Mouse (Mus musculus) embryonic facial prominence, embryonic 10.5 days (tissue): ENCODE results near the gene Rep15. TPM values are rescaled to one million over a fixed set of nuclear protein-coding genes. Genes with fewer than 3 reads are reported as not detected.

Experiments
- DNase-seq: peaks from one replicate; pipeline ENCODE4 v3.0.0-alpha.2; 2017; ENCODE audit warnings: low spot score
- H3K27ac ChIP-seq: fragments of 300-500 bp; sonication (generic); replicated peaks from 2 replicates; pipeline ENCODE4 v1.5.1; 2016; ENCODE audit warnings: mild to moderate bottlenecking
- H3K27me3 ChIP-seq: fragments of 300-500 bp; sonication (generic); replicated peaks from 2 replicates; pipeline ENCODE4 v1.6.1; 2016; ENCODE audit warnings: low read depth, mild to moderate bottlenecking; ENCODE audit not compliant: poor library complexity, severe bottlenecking
- H3K36me3 ChIP-seq: fragments of 300-500 bp; sonication (generic); replicated peaks from 2 replicates; pipeline ENCODE4 v1.6.1; 2016; ENCODE audit warnings: mild to moderate bottlenecking, moderate library complexity
- H3K4me1 ChIP-seq: fragments of 300-500 bp; sonication (generic); 2 replicates; pipeline ENCODE4 v1.6.1; 2016
- H3K4me3 ChIP-seq: fragments of 300-500 bp; sonication (generic); 2 replicates; pipeline ENCODE4 v1.5.1; 2016; ENCODE audit warnings: mild to moderate bottlenecking, moderate library complexity
- H3K9me3 ChIP-seq: fragments of 300-500 bp; sonication (generic); 2 replicates; pipeline ENCODE4 v1.6.1; 2016; ENCODE audit warnings: mild to moderate bottlenecking
- WGBS: fragments of 180-500 bp; shearing (Covaris S2); methylation state at CpG from one replicate; pipeline ENCODE4 v1.1.7; 2016; 5-methylcytosine and 5-hydroxymethylcytosine counted together
- polyA plus RNA-seq: library from polyadenylated mRNA; unstranded; fragments of >200 nt; fragmentation: Nextera tagmentation; extraction: Ambion mirVana; gene quantifications from 2 replicates; pipeline ENCODE4 v1.2.1, GENCODE M21; 2016

The Rep15 gene
- polyA plus RNA-seq, 1 experiment from 2014 or later, result 1.2 TPM

DNA sequence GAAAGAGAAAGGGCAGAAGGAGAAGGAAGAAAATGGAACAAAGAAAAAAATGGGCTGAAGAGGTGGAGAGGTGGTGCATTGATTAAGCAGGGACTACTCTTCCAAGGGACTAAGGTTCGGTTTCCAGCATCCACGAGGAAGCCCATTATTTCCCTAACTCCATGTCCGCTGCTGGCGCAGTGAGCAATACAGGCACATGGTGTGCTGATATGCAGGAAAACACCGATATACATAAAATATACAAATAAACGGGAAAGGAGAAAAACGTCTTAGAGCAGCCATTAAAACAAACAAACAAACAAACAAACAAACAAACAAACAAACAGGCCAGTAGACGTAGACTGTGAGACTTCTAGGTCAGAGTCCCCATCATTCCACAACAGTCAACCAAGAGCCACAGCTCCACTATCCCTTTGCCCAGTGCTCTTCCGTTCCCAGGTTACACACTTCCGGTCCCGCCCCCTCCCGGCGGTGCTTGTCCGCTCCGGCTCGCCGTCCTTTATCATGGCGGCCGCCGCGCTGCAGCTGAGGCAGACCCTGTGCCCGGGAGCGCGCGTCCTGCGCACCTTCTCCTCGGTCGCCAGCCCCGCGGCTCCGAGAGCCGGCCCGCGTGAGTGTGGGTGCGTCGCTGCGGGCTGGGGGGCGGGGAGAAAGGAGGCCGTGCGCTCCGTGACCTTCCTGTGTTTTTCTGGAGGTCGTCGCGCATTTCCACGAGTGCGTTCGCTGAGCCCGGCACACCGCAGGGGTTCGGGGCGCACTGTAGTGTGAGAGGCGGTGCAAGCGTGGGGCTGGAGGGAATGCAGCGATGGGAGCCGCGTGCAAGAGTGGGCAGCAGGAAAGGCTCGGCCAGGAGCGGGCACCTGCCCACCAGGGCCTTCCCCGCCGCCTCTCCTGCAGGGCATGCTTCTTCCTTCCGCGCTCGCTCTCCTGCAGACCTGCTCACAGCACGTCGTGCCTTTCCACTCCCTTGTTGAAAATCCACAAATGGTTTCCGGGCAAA, 10.2 kb downstream of the Rep15 start, which contains the start of gene Mrps35:
Mrps35 (plus strand) TSS at position 474 of the 1,000 bp plus-strand sequence.
- Histone ChIP-seq H3K4me1 (peaks cover 13% of the 10 kb centered on the region), H3K4me3 (peak within 1 kb of the TSS; percentile 88), H3K9me3 (no peaks in the 10 kb centered on the region), H3K27ac (peak within 1 kb of the TSS; percentile 99), H3K27me3 (0 out of 2 replicates have a peak, but pooled peaks cover 4% of the 10 kb centered on the region), H3K36me3 (peaks cover 17% of the 10 kb centered on the region)
- WGBS, result 3% methylated on average over 66 of the region's 66 CpGs
- DNase-seq, result peak; percentile 94

DNA sequence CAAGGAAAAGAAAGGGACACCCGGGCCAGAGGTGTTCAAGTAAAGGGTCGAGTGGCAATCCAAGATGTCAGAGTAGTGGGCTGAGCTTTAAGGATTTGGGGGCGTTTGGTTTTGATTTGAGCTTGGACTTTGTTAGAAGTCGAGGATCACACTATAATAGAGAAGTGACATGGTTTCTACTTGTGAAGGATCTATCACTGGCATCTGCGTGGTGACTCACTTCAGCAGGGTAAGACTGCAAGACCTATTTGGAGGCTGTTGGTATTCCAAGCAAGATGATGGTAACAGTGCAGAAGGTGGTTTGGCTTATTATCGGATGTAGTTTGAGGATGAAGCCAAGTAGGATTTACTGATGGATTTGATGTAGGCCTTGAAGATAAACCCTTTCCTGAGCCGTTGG, 11.2 kb downstream of the Rep15 start:
- DNase-seq, result no peak
- 0 out of 2 replicates have a peak, but pooled peaks cover 4% of the 10 kb centered on the region for H3K27me3 ChIP-seq
- WGBS, result 56% methylated on average over 7 of the region's 7 CpGs
- peaks cover 13% of the 10 kb centered on the region for H3K4me1 ChIP-seq
- 0 out of 2 replicates have a peak overlapping the region, but pooled peaks have one; percentile 99 for H3K27ac ChIP-seq
- H3K9me3 ChIP-seq, result no peaks in the 10 kb centered on the region
- peak overlapping the region; percentile 88 for H3K4me3 ChIP-seq
- peaks cover 27% of the 10 kb centered on the region for H3K36me3 ChIP-seq

DNA sequence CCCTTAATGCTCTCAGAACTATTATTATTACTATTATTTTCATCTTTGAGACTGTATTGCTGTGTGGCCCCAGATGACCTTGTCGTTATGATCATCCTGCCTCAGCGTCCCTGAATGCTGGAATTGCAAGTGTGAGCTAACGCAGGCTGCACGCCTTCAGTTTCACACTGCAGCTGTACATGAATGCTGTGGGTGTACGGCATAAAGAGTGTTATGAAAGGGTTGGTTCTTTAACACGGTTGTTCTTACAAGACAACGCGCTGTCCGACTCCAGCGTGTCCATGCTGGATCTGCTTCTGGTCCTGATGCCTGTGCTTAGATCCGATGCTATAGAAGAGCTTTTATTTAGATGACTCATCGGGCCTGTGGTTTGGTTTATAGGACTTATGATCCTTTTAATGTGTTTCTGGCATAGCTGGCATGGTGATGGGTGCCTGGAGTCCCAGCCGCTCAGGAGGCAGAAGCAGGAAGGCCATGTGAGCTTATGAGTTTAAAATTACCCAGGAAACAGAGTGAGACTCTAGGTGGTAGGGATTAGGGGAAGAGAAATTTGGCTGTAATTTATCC, 16.9 kb downstream of the Rep15 start:
- DNase-seq, result no peak
- H3K27me3 ChIP-seq, result no peaks in the 10 kb centered on the region
- H3K36me3 ChIP-seq, result peaks cover 84% of the 10 kb centered on the region
- WGBS, result 94% methylated on average over 13 of the region's 13 CpGs
- no peak overlapping the region for H3K27ac ChIP-seq
- H3K9me3 ChIP-seq, result no peaks in the 10 kb centered on the region
- H3K4me1 ChIP-seq, result no peaks in the 10 kb centered on the region
- H3K4me3 ChIP-seq, result no peak overlapping the region

DNA sequence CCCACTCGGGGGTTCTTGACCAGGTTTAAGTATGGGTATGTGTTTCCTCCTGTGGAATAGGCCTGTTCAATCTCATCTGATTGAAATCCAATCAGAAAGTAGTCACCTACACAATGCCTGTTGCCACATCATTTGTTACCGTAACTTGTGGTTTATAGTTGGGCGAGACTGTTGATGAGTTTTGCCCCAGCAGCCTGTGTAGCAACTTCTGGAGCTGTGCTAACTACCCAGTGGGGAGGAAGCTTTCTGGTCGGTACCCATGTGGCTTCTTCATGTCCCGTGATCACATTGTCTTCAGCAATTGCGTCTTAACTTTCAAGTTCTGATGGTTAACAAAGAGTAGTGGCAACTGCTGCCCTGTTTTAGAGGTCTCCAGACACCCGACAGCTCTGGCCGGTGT, 19.3 kb downstream of the Rep15 start:
- Histone ChIP-seq H3K36me3 (peaks cover 100% of the 10 kb centered on the region), H3K4me1 (no peaks in the 10 kb centered on the region), H3K9me3 (no peaks in the 10 kb centered on the region), H3K27ac (no peak overlapping the region), H3K4me3 (no peak overlapping the region), H3K27me3 (no peaks in the 10 kb centered on the region)
- DNase-seq, result no peak
- WGBS, result 95% methylated on average over 8 of the region's 8 CpGs

DNA sequence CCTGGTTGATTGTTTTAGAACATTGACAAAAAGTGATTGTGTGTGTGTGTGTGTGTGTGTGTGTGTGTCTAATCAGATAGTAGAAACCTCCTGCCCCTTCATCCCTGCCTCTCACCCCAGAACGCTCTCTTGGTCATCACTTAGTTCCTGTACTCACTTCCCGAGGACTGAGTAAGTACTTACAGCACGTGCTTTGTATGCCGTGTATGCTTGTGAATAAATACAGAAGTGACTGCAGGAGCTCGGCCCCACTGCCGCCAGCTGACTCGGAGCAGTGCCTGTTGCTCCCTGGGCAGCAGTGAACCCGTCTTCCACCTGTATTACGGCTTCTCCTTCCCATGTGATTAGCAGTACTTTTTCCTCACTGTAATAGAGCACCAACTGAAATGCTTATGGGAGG, 20.1 kb downstream of the Rep15 start:
- 92% methylated on average over 9 of the region's 9 CpGs for WGBS
- no peak for DNase-seq
- H3K9me3 ChIP-seq, result no peaks in the 10 kb centered on the region
- H3K27me3 ChIP-seq, result no peaks in the 10 kb centered on the region
- H3K4me1 ChIP-seq, result no peaks in the 10 kb centered on the region
- peaks cover 100% of the 10 kb centered on the region for H3K36me3 ChIP-seq
- no peak overlapping the region for H3K4me3 ChIP-seq
- H3K27ac ChIP-seq, result no peak overlapping the region

DNA sequence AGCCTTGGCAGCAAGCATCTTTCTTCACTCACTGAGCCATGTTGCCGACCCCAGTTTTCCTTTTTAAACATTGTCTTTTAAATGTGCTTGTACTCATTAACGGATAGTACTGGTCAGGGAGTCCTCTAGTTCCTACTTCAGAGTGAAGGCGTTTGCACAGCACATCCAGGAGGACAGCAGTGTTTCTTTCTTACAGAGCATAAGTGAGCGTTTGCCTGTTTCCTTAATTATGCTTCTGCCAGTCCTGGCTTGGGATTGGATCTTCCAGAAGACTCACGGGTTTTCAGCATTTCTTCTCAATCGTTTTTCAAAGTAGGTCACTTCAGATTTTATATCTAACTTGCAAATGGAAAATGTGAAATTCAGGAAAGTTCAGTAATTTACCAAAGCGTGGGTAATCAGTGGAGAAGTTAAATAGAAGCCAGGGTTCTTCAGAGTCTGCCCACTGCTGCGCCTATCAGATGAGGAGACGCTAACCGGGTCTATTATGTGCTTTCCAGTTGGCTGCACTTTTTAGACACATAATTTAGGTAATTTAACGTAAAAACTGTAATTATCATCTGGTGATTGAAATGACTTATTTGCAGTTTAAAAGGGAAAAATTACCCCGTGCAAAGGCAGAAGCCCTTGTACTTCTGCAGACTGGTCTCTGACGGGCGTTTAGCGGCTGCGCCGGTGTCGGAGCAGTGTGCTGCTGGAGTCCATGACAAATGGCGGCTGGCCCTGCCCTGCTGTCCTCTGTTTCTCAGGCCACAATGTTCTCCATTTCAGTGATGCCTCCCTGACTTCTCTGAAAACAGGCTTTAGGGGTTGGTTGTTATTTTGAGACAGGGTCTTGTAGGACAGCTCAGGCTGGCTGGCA, 21.6 kb downstream of the Rep15 start:
- peak; percentile 8 for DNase-seq
- Histone ChIP-seq H3K27me3 (no peaks in the 10 kb centered on the region), H3K36me3 (peaks cover 96% of the 10 kb centered on the region), H3K4me1 (no peaks in the 10 kb centered on the region), H3K9me3 (no peaks in the 10 kb centered on the region), H3K27ac (no peak overlapping the region), H3K4me3 (no peak overlapping the region)
- 87% methylated on average over 19 of the region's 19 CpGs for WGBS

DNA sequence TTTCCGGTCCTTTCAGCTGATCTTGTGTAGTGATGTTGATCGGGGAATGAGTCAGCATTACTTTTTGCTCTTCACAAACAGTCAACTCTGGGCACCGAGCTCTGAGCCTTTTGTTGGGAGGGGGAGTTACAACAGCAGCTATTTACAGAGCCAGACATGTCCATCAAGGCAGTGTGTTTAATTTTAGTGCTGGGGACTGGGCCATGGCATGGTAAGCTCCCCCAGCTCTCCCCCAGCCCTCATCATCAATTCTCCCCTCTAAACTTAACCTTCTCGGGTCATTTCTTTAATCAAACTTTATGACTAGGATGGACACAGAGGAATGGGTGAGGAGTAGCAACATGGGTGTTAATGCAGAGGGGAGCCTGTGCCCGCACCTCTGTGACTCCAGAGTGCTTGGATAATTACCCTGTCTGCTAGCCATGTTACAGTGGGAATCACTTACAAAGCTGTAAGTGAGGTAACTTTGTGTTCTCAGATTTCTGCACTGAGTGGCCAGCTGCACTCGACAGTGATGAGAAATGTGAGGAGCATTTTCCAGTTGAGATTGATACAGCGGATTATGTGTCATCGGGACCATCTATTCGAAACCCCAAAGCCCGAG, 23.1 kb downstream of the Rep15 start:
- Histone ChIP-seq H3K27me3 (no peaks in the 10 kb centered on the region), H3K4me1 (no peaks in the 10 kb centered on the region), H3K27ac (no peak overlapping the region), H3K4me3 (no peak overlapping the region), H3K9me3 (no peaks in the 10 kb centered on the region), H3K36me3 (peaks cover 96% of the 10 kb centered on the region)
- DNase-seq, result peak; percentile 6
- 87% methylated on average over 10 of the region's 10 CpGs for WGBS

DNA sequence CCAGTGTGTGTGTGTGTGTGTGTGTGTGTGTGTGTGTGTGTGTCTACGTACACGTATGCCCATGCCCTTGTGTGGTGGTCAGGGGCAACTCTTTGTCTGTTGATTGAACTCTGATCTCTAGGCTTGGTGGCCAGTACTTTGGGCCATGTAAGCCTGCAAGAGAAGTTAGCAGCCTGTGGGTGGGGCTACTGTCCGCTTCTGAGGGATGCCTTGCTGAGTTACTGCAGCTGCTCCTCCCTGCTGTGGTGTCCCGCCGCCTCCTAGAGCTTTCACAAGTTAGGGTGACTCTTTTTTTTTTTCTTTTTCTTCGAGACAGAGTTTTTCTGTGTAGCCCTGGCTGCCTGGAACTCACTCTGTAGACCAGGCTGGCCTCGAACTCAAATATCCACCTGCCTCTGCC, 26.9 kb downstream of the Rep15 start:
- H3K36me3 ChIP-seq, result peaks cover 93% of the 10 kb centered on the region

DNA sequence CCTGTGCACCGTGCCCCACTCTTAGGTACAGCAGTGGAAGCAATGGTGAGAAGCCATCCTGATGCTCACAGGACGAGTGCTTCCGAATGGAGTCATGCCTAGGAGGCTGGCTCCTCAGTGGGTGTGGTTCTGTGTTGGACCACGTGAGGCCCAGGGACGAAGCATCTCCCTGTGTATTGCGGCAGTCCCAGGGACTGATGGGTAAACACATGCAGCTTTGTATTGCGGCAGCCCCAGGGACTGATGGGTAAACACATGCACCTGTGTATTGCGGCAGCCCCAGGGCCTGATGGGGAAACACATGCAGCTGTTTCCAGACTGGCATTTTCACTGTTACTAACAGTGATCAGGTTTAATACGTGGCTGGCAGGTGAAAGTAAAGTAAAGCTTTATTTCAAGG, 29.2 kb downstream of the Rep15 start:
- Histone ChIP-seq H3K27ac (no peak overlapping the region), H3K27me3 (no peaks in the 10 kb centered on the region), H3K4me3 (no peak overlapping the region), H3K9me3 (no peaks in the 10 kb centered on the region), H3K4me1 (no peaks in the 10 kb centered on the region), H3K36me3 (peaks cover 87% of the 10 kb centered on the region)
- DNase-seq, result no peak
- 89% methylated on average over 9 of the region's 9 CpGs for WGBS

More for the DNA sequence above, 26.9 kb downstream of the Rep15 start:
- Histone ChIP-seq H3K27me3 (no peaks in the 10 kb centered on the region), H3K9me3 (no peaks in the 10 kb centered on the region), H3K27ac (no peak overlapping the region), H3K4me3 (no peak overlapping the region), H3K4me1 (no peaks in the 10 kb centered on the region)
- DNase-seq, result no peak
- WGBS, result 79% methylated on average over 7 of the region's 7 CpGs

DNA sequence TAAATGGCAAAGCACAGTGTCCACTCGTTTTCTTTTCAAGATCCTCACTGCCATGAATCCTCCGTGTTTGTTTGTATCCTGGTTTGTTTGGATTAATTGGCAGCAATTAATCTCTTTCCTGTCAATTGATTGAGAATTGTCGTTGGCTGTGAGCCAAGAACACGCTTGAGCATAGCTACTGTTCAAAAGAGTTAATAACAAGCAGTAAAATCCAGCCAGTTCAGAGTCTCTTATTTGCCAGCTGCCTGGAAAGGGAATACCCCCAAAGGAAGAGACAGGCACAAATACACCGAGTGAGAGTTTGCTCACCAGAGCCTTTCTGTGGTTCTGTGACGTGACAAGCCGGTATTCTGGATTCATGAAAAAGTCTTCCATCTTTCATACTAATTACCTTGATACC, 29.6 kb downstream of the Rep15 start:
- no peaks in the 10 kb centered on the region for H3K27me3 ChIP-seq
- no peaks in the 10 kb centered on the region for H3K4me1 ChIP-seq
- H3K4me3 ChIP-seq, result no peak overlapping the region
- H3K9me3 ChIP-seq, result no peaks in the 10 kb centered on the region
- WGBS, result 88% methylated on average over 7 of the region's 7 CpGs
- H3K36me3 ChIP-seq, result peaks cover 87% of the 10 kb centered on the region
- DNase-seq, result no peak
- no peak overlapping the region for H3K27ac ChIP-seq

DNA sequence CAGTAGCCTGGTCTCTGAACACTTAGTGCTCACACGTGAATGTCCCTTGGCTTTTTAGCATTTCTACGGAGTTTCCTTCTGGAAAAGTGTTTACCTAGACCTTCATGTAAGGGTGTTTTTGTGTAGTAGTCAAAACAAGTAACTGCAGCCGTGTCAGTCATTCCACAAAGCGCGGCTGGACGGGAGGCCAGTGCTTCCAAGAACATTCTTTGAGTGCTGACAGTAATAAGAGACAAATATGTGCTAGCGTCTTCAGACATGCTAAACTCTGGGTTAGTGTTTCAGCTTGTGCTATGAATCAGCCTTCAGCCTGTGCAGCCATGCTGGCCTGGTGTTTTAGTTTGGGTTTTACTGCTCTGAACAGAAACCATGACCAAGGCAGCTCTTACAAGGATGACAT, 30.3 kb downstream of the Rep15 start:
- DNase-seq, result no peak
- no peaks in the 10 kb centered on the region for H3K4me1 ChIP-seq
- H3K36me3 ChIP-seq, result peaks cover 88% of the 10 kb centered on the region
- H3K27me3 ChIP-seq, result no peaks in the 10 kb centered on the region
- 89% methylated on average over 7 of the region's 7 CpGs for WGBS
- H3K27ac ChIP-seq, result no peak overlapping the region
- no peak overlapping the region for H3K4me3 ChIP-seq
- no peaks in the 10 kb centered on the region for H3K9me3 ChIP-seq
